Mouse (Mus musculus) right cerebral cortex, postnatal 4 days (tissue): Measurements from ENCODE around the gene Cstf1.

ENCODE experiments used
- DNase-seq: peaks from one replicate; pipeline ENCODE4 v3.0.0-alpha.2; 2022

Gene Cstf1

GRCm38 (mm10) chr2:172370411-172371223 lies at the start of gene Cstf1, which contains the start of gene Aurka:
Cstf1 (plus strand) TSS chr2:172370681.
Aurka (minus strand) TSS chr2:172370535.
- peak; percentile 91 for DNase-seq

- DNase-seq: peak; percentile 53
Measured at GRCm38 (mm10) chr2:172320878-172321277, 49.6 kb upstream of the Cstf1 start.

DNA sequence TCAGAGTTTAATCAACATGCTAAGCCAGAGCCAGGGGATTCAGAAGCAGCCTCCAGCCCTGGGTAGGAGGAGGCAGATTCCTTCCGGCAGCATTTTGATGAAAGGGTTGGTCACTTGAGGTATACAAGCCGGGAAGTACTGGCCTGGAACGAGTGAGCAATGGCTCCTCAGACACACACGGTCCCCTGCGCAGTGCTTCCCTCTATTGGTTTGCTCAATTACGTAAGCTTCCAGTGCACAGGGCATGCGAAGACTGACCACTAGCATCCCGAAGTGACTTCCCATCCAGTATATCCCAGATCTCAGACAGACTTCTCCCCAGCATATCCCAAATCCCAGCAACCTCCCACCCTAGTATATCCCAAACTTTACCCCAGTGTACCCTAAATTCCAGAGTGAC lies 42.2 kb upstream of the Cstf1 start:
- no peak for DNase-seq

DNA sequence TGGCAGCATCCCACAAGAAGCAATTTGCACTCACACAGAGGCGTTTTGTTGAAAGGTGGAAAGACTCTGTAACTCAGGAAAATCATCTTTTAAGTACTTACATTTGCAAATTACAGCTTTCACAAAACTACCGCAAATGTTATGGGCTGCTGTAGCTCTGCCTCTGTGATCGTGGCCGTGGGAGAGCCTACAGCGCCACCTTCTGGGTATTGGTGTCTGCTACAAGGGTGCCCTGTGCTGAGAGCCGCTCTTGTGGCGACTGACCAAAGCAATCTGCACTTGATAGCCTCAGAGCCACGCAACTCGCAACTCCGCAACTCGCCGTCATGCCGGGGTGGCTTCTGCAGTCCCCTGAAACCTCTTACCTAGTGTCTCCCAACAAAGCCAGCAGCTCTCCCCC lies 41.3 kb upstream of the Cstf1 start:
- peak; percentile 84 for DNase-seq

GRCm38 (mm10) chr2:172338206-172338942 lies 32.1 kb upstream of the Cstf1 start:
- DNase-seq: no peak

DNA sequence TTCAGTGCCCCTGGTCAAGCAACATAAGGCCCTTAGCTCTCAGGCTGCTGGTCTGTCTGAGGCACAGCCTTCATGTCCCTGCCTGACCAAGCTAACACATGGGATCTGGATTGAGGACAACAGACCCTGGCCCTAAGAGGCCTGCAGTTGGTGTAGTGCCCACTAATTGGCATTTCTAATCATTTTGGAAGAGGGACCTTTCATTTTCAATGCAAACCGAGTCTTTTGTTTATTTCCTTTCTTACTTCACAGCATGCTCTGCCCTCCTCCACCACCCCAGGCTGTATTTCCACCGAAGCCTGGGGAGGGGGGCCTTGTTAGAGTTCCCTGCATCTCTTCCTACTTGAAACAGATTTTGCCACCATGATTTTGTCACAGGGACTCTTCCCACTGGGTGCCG lies 29.5 kb upstream of the Cstf1 start:
- no peak for DNase-seq

GRCm38 (mm10) chr2:172341606-172342005 lies 28.9 kb upstream of the Cstf1 start:
- DNase-seq: no peak

- no peak for DNase-seq
Measured at GRCm38 (mm10) chr2:172343751-172344150, 26.7 kb upstream of the Cstf1 start.

DNA sequence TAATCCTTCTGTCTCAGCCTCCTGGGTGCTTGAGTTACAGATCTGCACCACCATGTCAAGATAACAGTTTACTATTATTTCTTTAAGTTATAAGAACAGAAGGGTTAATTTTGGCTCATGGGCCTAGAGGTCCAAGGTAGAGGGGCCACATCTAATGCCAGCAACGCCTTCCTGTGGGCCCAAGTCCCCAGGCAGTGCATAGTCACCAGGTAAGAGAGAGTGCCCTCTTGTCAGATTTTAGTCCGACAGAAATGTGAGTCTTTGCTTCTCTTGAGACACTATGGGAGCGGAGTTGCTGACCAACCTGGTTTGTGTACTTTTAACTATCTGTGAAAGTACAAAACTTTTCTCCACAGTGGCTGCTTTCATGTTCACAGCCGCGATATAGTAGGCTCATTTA lies 25.8 kb upstream of the Cstf1 start:
- DNase-seq: no peak

GRCm38 (mm10) chr2:172345258-172345738 lies 25.2 kb upstream of the Cstf1 start, which contains the start of gene Fam210b:
Fam210b (plus strand) TSS chr2:172345565.
- DNase-seq: peak; percentile 88

- peak; percentile 30 for DNase-seq
Measured at GRCm38 (mm10) chr2:172346034-172346929, 24.2 kb upstream of the Cstf1 start.

DNA sequence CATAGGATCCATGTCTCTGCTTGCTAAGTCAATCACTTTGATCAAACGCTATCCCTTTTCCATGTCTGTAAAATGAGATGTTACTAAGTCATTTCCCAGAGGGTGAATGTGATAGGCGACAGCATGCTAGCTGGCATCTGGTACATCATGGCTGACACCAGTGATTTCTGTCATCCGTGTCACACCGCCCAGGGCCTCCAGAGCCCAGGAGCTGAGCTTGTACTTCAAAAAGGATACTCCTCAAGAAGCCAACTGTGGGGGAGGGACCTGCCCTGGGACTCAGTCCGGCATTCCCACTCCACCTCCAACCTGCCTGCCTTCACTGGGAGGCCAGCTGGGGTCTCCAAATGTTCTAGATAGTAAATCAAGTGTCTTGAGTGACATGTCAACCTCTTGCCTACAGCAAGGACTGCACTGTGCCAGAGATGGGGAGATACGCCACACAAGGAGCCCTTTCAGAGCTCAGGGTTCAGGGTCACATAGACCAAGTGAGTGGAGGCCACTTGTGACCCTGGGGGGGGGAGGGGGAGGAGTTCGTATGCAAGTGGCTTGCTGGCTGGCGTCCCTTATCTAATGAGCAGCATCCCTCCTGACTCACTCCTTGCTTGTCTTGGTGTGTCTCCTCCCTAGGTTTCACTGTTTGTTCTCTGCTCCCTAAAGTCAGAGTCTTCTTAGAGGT lies 23.4 kb upstream of the Cstf1 start:
- DNase-seq: no peak

DNA sequence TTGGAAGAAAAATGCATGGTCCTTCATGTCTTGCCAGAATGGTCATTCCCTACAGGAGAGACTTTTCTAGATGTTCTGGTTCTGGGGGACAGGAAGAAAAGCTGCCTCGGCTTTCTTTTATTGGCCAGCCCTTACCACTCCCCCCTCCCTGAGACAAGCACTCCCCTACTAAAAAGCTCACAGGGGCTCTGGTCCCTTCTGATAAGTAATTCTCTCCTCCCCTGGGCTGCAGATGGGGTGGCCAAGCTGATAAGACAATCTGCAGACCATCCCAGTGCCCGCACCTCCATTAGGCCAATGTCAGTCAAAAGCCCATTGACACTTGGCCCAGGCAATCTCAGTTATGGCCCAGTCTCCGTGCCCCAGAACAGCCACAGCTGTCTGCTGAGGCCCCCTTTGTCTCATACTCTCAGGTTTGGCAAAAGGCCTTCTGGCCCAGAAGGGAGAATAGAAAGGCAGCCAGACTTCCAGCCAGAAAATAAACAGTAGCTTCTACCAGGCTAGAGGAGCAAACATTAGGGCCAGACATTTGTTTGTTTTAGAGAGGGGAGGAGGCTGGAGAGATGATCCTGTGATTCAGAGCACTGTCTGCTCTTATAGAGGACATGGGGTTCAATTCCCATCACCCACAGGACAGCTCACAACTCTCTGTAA lies 22.1 kb upstream of the Cstf1 start:
- no peak for DNase-seq

DNA sequence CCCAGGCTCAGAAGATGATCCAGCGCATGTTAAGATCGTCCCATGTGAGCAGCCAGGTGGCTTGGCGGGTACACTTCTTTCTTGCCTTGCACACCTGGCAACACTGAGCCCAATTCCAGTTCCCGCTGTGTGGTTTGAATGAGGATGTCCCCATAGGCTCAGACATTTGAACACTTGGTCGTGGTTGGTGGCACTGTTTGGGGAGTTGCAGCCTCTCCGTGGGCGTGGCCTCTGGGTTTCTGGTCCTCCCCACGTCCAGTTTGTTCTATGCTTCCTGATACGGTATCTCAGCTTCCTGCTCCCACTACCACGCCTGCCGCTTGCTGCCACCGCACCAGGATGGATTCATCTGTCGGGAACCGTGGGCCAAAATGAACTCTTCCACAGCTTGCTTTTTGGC lies 20.7 kb upstream of the Cstf1 start:
- DNase-seq: no peak

- no peak for DNase-seq
Measured at GRCm38 (mm10) chr2:172350773-172351172, 19.7 kb upstream of the Cstf1 start.

DNA sequence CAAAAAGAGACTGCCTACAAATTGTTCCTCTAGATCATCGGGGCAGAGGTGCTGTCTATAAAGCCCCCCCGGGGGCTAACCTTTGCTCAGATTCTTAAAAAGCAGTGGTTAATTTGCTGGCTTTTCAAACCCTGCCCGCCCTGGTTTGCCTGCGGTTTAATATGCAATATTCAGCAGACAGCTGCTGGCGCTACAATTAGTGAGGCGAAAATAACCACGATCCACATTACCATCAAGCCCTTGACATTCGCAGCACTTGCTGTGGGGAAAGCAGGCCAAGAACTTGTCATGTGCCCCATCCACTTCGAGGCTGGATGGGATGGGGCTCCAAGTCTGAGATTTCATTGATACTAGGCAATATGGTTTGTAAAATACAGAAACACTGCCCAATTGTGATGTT lies 17.3 kb upstream of the Cstf1 start:
- DNase-seq: no peak

- no peak for DNase-seq
Measured at GRCm38 (mm10) chr2:172354761-172355160, 15.7 kb upstream of the Cstf1 start.

- no peak for DNase-seq
Measured at GRCm38 (mm10) chr2:172355833-172356232, 14.6 kb upstream of the Cstf1 start.

- DNase-seq: no peak
Measured at GRCm38 (mm10) chr2:172363176-172363575, 7.3 kb upstream of the Cstf1 start.

- no peak for DNase-seq
Measured at GRCm38 (mm10) chr2:172371258-172371657, 777 bp downstream of the Cstf1 start.

DNA sequence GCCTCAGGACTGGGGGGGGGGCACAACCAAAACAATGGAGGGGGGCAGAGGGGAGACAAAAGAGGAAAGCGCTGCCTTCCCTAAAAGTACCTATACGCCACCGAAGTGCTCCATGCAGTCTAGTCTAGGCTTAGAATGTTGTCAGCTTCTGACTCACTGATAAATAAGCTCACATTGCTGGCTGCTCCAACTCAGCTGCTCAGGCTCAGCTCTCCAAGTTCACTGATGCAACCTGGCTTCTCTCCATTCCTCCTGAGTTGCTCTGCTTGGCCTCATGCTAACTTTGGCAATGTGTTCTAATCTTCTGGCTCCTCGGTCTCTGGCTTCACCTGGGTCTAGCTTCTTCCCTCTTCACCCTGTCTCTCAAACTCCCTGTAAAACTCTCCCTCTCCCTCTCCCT lies 6.1 kb downstream of the Cstf1 start:
- DNase-seq: no peak
